Mouse (Mus musculus): ENCODE measurements around the gene BC004004. TPM values are rescaled to one million over a fixed set of nuclear protein-coding genes. Genes with fewer than 3 reads are reported as not detected.

The BC004004 gene
- polyA plus RNA-seq, 1 experiment from 2014 or later = 65.1 TPM

Other genes with a start within 250 kb of the BC004004 start
- gene Srsf3, start 236.2 kb upstream of the BC004004 start, polyA plus RNA-seq (2015; fragmentation: Nextera tagmentation; extraction: Ambion mirVana) = 694 and 714 TPM in 2 replicates
- gene Cdkn1a, start 177.8 kb upstream of the BC004004 start, polyA plus RNA-seq (2015; fragmentation: Nextera tagmentation; extraction: Ambion mirVana) = 91.0 and 92.1 TPM in 2 replicates
- gene Rab44, start 154.6 kb upstream of the BC004004 start, polyA plus RNA-seq (2015; fragmentation: Nextera tagmentation; extraction: Ambion mirVana) = 0.34 and 0.80 TPM in 2 replicates
- 10.4 and 12.7 TPM in 2 replicates for gene Cpne5, start 30.6 kb upstream of the BC004004 start, polyA plus RNA-seq (2015; fragmentation: Nextera tagmentation; extraction: Ambion mirVana)
- 155 and 162 TPM in 2 replicates for gene Ppil1, start 4.6 kb upstream of the BC004004 start, polyA plus RNA-seq (2015; fragmentation: Nextera tagmentation; extraction: Ambion mirVana)
- gene Pi16, start 48.9 kb downstream of the BC004004 start, polyA plus RNA-seq (2015; fragmentation: Nextera tagmentation; extraction: Ambion mirVana) = 0.45 and 0.46 TPM in 2 replicates
- 328 and 333 TPM in 2 replicates for gene Mtch1, start 79.1 kb downstream of the BC004004 start, polyA plus RNA-seq (2015; fragmentation: Nextera tagmentation; extraction: Ambion mirVana)
- gene Fgd2, start 92.1 kb downstream of the BC004004 start, polyA plus RNA-seq (2015; fragmentation: Nextera tagmentation; extraction: Ambion mirVana) = 4.3 and 6.7 TPM in 2 replicates
- gene Pim1, start 222.0 kb downstream of the BC004004 start, polyA plus RNA-seq (2015; fragmentation: Nextera tagmentation; extraction: Ambion mirVana) = 18.9 and 22.3 TPM in 2 replicates